Mouse (Mus musculus) urinary bladder, postnatal 36 days (tissue): ENCODE measurements around the gene Olfr1366.
A peak's percentile ranks its signal among the peaks of the same experiment; 100 is the strongest.
"Not testable (repeated sequence)": the region's sequence is repeated elsewhere in the genome, so short reads cannot be mapped to it uniquely, and the experiment has no call there.

Source experiments
- DNase-seq, 2 experiments: peaks; one replicate each; pipeline ENCODE4 v3.0.0; 2022; ENCODE audit warnings: low spot score in 2 of 2, mixed read lengths in 1 of 2

Olfr1366 gene

GRCm38 (mm10) chr13:21542708-21543107, at the start of gene Olfr1366:
TSS of gene Olfr1366 (minus strand) at chr13:21542808.
- no peak for DNase-seq

- no peak for DNase-seq
Observed at GRCm38 (mm10) chr13:21591618-21592017, 49.0 kb upstream of the Olfr1366 start.

- no peak for DNase-seq
Observed at GRCm38 (mm10) chr13:21581659-21582058, 39.1 kb upstream of the Olfr1366 start, which contains the start of gene Olfr1364. TSS of gene Olfr1364 (minus strand) at chr13:21581759.

- no peak for DNase-seq
Observed at GRCm38 (mm10) chr13:21559793-21560192, 17.2 kb upstream of the Olfr1366 start, which contains the start of gene Olfr1535. TSS of gene Olfr1535 (minus strand) at chr13:21559893.

- no peak for DNase-seq
Observed at GRCm38 (mm10) chr13:21550416-21551110, 8.0 kb upstream of the Olfr1366 start.

GRCm38 (mm10) chr13:21549487-21549886, 6.9 kb upstream of the Olfr1366 start:
- DNase-seq, result no peak

- DNase-seq, result peak; percentile 86 to 89
Observed at GRCm38 (mm10) chr13:21530781-21531201, 11.8 kb downstream of the Olfr1366 start, which contains the start of gene Zkscan8. TSS of gene Zkscan8 (minus strand) at chr13:21531120.

GRCm38 (mm10) chr13:21530136-21530535, 12.5 kb downstream of the Olfr1366 start:
- DNase-seq, result no peak

- peak; percentile 72 to 83 for DNase-seq
Observed at GRCm38 (mm10) chr13:21506221-21506649, 36.4 kb downstream of the Olfr1366 start.

GRCm38 (mm10) chr13:21502296-21502695, 40.3 kb downstream of the Olfr1366 start:
- no peak for DNase-seq

- DNase-seq, result not testable (repeated sequence)
Observed at GRCm38 (mm10) chr13:21501182-21501581, 41.4 kb downstream of the Olfr1366 start, which contains the start of gene Gm11273. TSS of gene Gm11273 (minus strand) at chr13:21501418.

GRCm38 (mm10) chr13:21495080-21495479, 47.5 kb downstream of the Olfr1366 start, which contains the start of gene AK157302:
TSS of gene AK157302 (plus strand) at chr13:21495223.
- DNase-seq, result no peak

- no peak for DNase-seq
Observed at GRCm38 (mm10) chr13:21492847-21493246, 49.8 kb downstream of the Olfr1366 start.

- no peak for DNase-seq
Observed at GRCm38 (mm10) chr13:21486881-21487280, 55.7 kb downstream of the Olfr1366 start.
